Comparison of ENCODE assay signal across 19 mouse cellular contexts in the genomic region with DNA sequence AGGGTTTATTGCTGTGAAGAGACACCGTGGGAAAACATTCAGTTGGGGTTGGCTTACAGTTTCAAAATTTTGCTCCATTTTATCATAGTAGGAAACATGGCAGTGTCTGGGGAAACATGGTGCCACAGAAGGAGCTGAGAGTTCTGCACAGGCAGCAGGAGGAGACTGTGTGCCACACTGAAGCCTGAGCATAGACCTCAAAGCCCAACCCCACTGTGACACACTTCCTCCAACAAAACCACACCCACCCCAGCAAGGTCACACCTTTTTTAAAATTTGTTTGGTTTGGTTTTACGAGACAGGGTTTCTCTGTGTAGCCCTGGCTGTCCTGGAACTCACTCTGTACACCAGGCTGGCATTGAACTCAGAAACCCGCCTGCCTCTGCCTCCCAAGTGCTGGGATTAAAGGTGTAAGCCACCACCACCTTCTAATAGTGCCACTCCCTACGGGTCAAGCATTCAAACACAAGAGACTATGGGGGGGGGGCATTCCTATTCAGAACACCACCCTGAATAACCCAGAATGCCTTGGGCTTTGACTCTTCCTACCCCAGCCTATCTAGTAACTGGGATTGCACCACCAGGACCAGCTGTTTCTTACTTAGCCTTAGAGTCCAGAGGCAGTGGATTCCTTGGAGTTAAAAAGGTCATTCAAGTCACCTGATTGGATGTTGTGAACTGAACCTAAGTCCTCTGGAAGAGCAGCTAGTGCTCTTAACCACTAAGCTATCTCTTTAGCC. TPM values are rescaled to one million over a fixed set of nuclear protein-coding genes. Genes with fewer than 3 reads are reported as not detected.
DNase-seq lines count a peak whose midpoint lies in the region; ATAC-seq lines count a peak whose summit lies in the region.
"Had no signal": no experiment of that assay in that cellular context is flagged by ENCODE, and none has a peak within 500 bp of the region (broad histone marks: within the 10 kb centered on the region; RNA-seq: fewer than 3 reads in every experiment).

No protein-coding gene starts in this region.

- 0 out of 2 replicates have a peak, but pooled peaks have one; percentile 54 for ATAC-seq in common myeloid progenitor, adult 5-6 weeks (replicated peaks; ENCODE audit: low read depth, poor library complexity, severe bottlenecking)
- ATAC-seq: forebrain, embryonic 13.5 days; intestine, postnatal 0 days had no signal

- intact Hi-C loops in left cerebral cortex, postnatal 4 days (cut with DNase I), result loop anchor here (10.0 kb wide), 1 partner anchor 295 kb away; no protein-coding TSS in a partner anchor

- peak; percentile 57 for DNase-seq in CD4-positive, CD25-positive, alpha-beta regulatory T cell, adult 2 months (ENCODE audit: low read depth, low spot score)
- peak; percentile 42 for DNase-seq in ES-CJ7 (ENCODE audit: low read depth, low spot score)
- DNase-seq in natural killer cell, adult 2 months (ENCODE audit: low spot score in 2 of 2), result peak; percentile 44 to 54
- no peak for DNase-seq in adrenal gland, adult 2 months
- DNase-seq in right cerebral cortex, postnatal 25 days, result no peak
- no peak for DNase-seq in left cerebral cortex, postnatal 4 days
- DNase-seq: cerebellum, adult 11-12 months; cerebellum, postnatal 14 days; gastrocnemius, postnatal 36 days; heart, adult 2 months; heart, postnatal 36 days; kidney, postnatal 4 days; liver; right cerebral cortex, postnatal 14 days; spleen, adult 18-20 months; thymus, postnatal 25 days had no signal

RNA-seq across cellular contexts. Expression of a gene that starts 8.7 kb away (rescaled TPM):
- 34.5 and 44.0 TPM in 2 replicates for total RNA-seq in common myeloid progenitor, adult 5-6 weeks (2017)
- 10 to 100 TPM; 42.0 to 46.8 TPM for total RNA-seq in adrenal gland, adult 2 months (2021)
- 41.5 and 42.8 TPM in 2 replicates for polyA plus RNA-seq in adrenal gland, adult 2 months (2012; rRNA removed)
- 10 to 100 TPM; 41.7 to 45.4 TPM for total RNA-seq in left cerebral cortex, postnatal 4 days (2021)

RNA-seq across cellular contexts. Expression of a gene that starts 38.5 kb away (rescaled TPM):
- 661 and 743 TPM in 2 replicates for total RNA-seq in common myeloid progenitor, adult 5-6 weeks (2017)
- total RNA-seq in adrenal gland, adult 2 months (2021), result 100 to 1,000 TPM; 250 to 287 TPM
- 103 and 112 TPM in 2 replicates for polyA plus RNA-seq in adrenal gland, adult 2 months (2012; rRNA removed)
- 100 to 1,000 TPM; 258 to 271 TPM for total RNA-seq in left cerebral cortex, postnatal 4 days (2021)

RNA-seq across cellular contexts. Expression of a gene that starts 58.0 kb away (rescaled TPM):
- 36.5 and 37.4 TPM in 2 replicates for total RNA-seq in common myeloid progenitor, adult 5-6 weeks (2017)
- total RNA-seq in adrenal gland, adult 2 months (2021), result 10 to 100 TPM; 24.2 to 38.5 TPM
- 24.7 and 27.4 TPM in 2 replicates for polyA plus RNA-seq in adrenal gland, adult 2 months (2012; rRNA removed)
- 10 to 100 TPM; 62.7 to 65.4 TPM for total RNA-seq in left cerebral cortex, postnatal 4 days (2021)

RNA-seq across cellular contexts. Expression of a gene that starts 58.5 kb away (rescaled TPM):
- total RNA-seq in common myeloid progenitor, adult 5-6 weeks (2017), result 39.1 and 43.6 TPM in 2 replicates
- 10 to 100 TPM; 24.6 to 32.6 TPM for total RNA-seq in adrenal gland, adult 2 months (2021)
- 48.0 and 62.7 TPM in 2 replicates for polyA plus RNA-seq in adrenal gland, adult 2 months (2012; rRNA removed)
- total RNA-seq in left cerebral cortex, postnatal 4 days (2021), result 10 to 100 TPM; 19.9 to 20.6 TPM

Comparison
In these comparisons a context has a peak if more than half of its experiments do, and no peak if none do; other contexts are left out.
1. DNase-seq: peak in CD4-positive, CD25-positive, alpha-beta regulatory T cell, adult 2 months (single experiment), ES-CJ7 (single experiment) and natural killer cell, adult 2 months (2 of 2); none in adrenal gland, adult 2 months (single experiment), right cerebral cortex, postnatal 25 days (single experiment) and left cerebral cortex, postnatal 4 days (single experiment).